Mouse (Mus musculus) olfactory bulb, adult 2 months (tissue): ENCODE measurements at regions not wholly inside any gene's neighbourhood (a gene's known extent, or its start where the extent isn't known, plus 50 kb on each side); places are given as distances from the start of the nearest gene placed in this dataset.
A peak's percentile ranks its signal among the peaks of the same experiment; 100 is the strongest.

Source experiments
- H3K27ac ChIP-seq: fragments of 200-500 bp; 2 replicates; pipeline ENCODE4 v1.5.1; 2012; ENCODE audit warnings: low read depth, low read length; ENCODE audit not compliant: insufficient read depth
- H3K4me1 ChIP-seq: fragments of 200-500 bp; 2 replicates; pipeline ENCODE4 v1.6.1; 2012; ENCODE audit warnings: low read length; ENCODE audit not compliant: control insufficient read depth, insufficient read depth
- H3K4me3 ChIP-seq: fragments of 200-500 bp; 2 replicates; pipeline ENCODE4 v1.5.1; 2012; ENCODE audit warnings: mild to moderate bottlenecking, low read depth, low read length, moderate library complexity; ENCODE audit not compliant: insufficient read depth
- CTCF ChIP-seq: fragments of 200-500 bp; IDR thresholded peaks from 2 replicates; pipeline ENCODE4 v1.5.1; 2012; ENCODE audit warnings: low read depth, mild to moderate bottlenecking, low read length, moderate library complexity; ENCODE audit not compliant: insufficient read depth
- POLR2A ChIP-seq: fragments of 200-500 bp; IDR thresholded peaks from 2 replicates; pipeline ENCODE4 v1.6.1; 2012; ENCODE audit warnings: mild to moderate bottlenecking, low read depth, low read length, moderate library complexity; ENCODE audit not compliant: insufficient read depth
- WGBS: fragments of 180-500 bp; shearing (Covaris S2); methylation state at CpG from one replicate; pipeline ENCODE4 v1.1.7; 2018; 5-methylcytosine and 5-hydroxymethylcytosine counted together

DNA sequence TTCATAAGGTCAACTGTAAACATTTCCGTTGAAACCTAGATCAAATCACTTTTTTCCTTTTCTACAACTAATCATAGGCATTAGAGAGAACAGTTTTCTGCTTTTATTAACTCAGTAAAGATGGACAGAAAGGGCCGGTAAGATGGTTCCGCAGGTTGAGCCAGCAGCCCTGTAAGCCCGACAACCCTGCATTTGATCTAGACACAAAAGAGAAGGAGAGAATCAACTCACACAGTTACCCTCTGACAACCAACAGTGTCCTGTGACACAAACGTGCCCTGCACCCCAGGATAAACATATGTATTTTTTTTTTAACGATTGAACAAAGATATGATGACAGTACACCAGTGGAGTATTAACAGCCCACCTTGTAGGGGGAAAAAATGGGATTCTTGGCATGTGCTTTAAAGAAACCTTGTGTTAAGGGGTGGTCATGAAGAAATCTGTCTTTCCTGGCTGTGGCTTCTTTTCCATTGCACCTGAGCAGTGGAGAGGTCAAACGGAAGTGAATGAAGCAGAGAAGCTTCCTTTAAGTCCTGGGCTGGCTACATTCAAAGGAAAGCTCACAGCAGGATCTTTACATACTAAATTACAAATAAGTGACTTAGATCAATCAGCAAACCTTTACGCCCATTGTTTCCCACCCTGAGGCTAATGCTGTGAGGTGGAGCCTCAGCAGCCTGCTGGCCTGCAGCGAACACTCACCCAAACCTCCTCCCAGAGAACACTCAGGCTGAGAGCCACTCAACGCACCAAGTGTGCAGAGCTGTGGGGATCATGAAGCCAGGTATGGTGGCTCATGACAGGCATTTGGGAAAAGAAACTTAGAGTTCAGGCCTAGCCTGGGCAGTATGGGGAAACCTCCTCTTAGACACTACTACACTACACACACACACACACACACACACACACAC, 66.8 kb upstream of the Arhgap29 start:
- H3K27ac ChIP-seq, result no peak overlapping the region
- H3K4me3 ChIP-seq, result no peak overlapping the region
- TF ChIP-seq CTCF, result no peak
- TF ChIP-seq POLR2A, result no peak
- peaks cover 2% of the 10 kb centered on the region; the same call in 1 of the 2 replicates for H3K4me1 ChIP-seq
- WGBS, result 34% methylated on average over 10 of the region's 10 CpGs

DNA sequence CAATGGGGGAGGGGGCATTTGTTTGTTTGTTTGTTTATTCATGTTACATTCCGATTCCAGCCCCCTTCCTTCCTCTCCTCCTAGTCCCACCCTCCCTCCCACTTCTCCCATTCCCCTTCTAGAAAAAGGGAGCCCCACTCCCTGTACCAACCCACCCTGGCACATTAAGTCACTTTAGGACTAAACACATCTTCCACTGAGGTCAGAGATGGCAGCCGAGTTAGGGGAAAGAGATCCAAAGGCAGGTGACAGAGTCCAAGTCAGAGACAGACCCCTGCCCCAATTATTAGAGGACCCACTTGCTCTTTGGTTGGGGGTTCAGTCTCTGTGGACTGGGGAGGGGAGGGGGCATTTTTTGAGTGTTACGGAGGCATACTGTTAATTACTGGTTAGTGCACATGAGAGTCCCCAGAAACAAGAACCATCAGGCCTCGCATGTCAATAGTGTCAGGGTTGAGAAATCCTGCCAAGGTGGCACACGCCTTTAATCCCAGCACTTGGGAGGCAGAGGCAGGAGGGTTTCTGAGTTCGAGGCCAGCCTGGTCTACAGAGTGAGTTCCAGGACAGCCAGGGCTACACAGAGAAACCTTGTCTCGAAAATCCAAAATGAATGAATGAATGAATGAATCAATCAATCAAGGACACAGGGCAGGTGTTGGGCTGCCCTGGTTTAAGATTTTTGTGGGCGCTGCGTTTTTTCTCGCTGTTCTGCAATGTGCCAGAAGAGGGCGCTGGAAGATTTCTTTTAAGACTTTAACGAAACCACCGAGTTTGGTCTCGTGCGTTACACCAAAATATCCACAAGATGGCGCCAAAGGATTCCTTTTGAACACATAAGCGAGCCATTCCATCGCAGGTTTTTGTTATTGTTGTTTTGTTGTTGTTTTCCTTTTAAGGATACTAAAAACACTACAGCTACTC, 67.8 kb upstream of the Arhgap29 start:
- peaks cover 2% of the 10 kb centered on the region; the same call in 1 of the 2 replicates for H3K4me1 ChIP-seq
- TF ChIP-seq POLR2A (no peak), CTCF (peak; percentile 64)
- H3K4me3 ChIP-seq, result no peak overlapping the region
- no peak overlapping the region for H3K27ac ChIP-seq
- WGBS, result 20% methylated on average over 18 of the region's 18 CpGs

DNA sequence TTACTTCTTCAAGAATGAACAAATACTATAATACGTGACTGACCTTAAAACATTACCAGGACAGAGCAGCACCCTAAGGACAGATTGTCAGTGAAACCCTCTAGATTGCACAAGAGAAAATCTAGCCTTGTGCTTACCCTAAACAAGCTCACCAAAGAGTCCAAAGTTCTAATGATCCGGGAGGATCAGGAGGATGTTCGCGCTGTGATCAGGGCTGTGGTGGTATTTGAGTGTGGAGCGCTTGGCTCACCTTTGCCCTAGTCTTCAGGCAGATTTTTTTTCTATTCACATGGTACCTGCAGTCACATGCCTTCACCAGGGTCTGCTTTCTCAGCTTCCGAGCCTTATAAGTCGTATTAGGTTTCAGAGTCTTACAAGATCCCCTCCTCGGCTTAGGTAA, 65.3 kb upstream of the Abcd3 start:
- Histone ChIP-seq H3K4me3 (no peak overlapping the region), H3K27ac (no peak overlapping the region), H3K4me1 (no peaks in the 10 kb centered on the region)
- TF ChIP-seq POLR2A, result no peak
- no peak for TF ChIP-seq CTCF
- WGBS, result 91% methylated on average over 8 of the region's 8 CpGs

DNA sequence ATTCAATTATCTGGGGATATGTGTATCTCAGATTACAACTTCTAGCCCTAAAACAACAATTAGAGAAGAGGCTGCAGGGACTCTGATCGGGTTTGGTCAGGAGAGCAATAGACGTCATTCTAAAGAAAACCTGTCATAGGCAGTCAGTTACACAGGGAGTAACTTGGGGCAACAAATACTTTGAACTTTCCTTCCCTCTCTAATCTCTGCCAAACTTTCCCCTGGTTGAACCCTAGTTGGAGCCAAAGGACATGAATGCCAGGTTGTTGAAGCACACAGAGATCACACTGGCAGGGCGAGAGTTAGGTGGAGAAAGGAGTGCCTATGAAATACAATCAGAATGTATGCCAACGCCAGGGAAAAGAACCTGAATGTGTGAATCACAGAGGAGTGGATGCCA, 60.0 kb upstream of the Abcd3 start:
- Histone ChIP-seq H3K27ac (no peak overlapping the region), H3K4me3 (no peak overlapping the region)
- 78% methylated on average over 4 of the region's 4 CpGs for WGBS

GRCm38 (mm10) chr3:121874576-121874975, 59.5 kb upstream of the Abcd3 start:
- no peak overlapping the region for H3K4me3 ChIP-seq
- TF ChIP-seq POLR2A (no peak), CTCF (no peak)
- H3K4me1 ChIP-seq, result no peaks in the 10 kb centered on the region
- H3K27ac ChIP-seq, result no peak overlapping the region
- WGBS, result 89% methylated on average over 1 of the region's 1 CpGs

More for the DNA sequence above, 60.0 kb upstream of the Abcd3 start:
- H3K4me1 ChIP-seq, result no peaks in the 10 kb centered on the region
- no peak for TF ChIP-seq CTCF
- no peak for TF ChIP-seq POLR2A

DNA sequence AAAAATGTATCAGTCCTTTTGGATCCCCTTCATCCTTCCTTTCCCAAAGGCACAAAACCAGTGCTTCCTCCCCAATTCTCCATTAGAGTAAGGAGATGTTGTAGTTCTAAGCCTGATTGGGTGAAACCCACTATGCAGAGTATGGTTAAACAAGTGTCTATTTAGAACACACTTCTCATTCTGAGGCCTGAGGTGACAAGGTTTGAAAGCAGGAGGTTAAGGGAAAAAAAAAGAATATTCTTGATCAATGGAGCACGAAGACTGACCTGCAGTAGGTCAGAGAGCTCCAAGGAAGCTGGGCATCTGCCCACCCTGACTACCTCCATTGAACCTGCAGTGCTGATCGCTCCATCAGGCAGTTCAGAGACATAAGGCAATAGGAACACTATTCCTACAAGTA, 58.5 kb upstream of the Abcd3 start:
- no peaks in the 10 kb centered on the region for H3K4me1 ChIP-seq
- 87% methylated on average over 2 of the region's 2 CpGs for WGBS
- H3K27ac ChIP-seq, result no peak overlapping the region
- TF ChIP-seq CTCF, result no peak
- TF ChIP-seq POLR2A, result no peak
- H3K4me3 ChIP-seq, result no peak overlapping the region

DNA sequence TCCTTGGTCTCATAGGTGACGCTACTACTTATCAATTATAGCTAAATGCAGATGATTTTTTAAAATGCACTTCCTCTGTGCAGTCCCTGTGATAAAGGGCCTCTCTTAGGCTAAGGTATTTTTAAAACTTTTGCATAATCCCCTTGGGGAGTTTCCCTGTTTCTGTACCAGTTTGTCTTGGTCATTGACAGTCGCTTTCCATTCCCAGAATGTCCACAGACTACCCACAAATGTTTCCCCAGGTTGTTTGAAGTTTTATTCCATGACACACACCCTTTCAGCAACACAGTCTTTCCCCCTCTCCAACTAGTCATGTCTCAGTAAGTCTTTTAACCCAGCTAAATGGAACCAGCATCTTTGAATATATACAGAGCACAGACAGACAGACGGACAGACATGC, 57.6 kb upstream of the Abcd3 start:
- Histone ChIP-seq H3K4me3 (no peak overlapping the region), H3K27ac (no peak overlapping the region), H3K4me1 (no peaks in the 10 kb centered on the region)
- 96% methylated on average over 3 of the region's 3 CpGs for WGBS
- TF ChIP-seq POLR2A (no peak), CTCF (no peak)

GRCm38 (mm10) chr3:121871795-121872194, 56.7 kb upstream of the Abcd3 start:
- Histone ChIP-seq H3K27ac (no peak overlapping the region), H3K4me3 (no peak overlapping the region), H3K4me1 (no peaks in the 10 kb centered on the region)
- WGBS, result 92% methylated on average over 4 of the region's 4 CpGs
- no peak for TF ChIP-seq POLR2A
- no peak for TF ChIP-seq CTCF

- TF ChIP-seq POLR2A, result no peak
- TF ChIP-seq CTCF, result no peak
- Histone ChIP-seq H3K4me1 (no peaks in the 10 kb centered on the region), H3K27ac (no peak overlapping the region), H3K4me3 (no peak overlapping the region)
- 77% methylated on average over 6 of the region's 6 CpGs for WGBS
Measured at GRCm38 (mm10) chr3:121870726-121871125, 55.6 kb upstream of the Abcd3 start.
